Mouse (Mus musculus): ENCODE results near the gene Gpr107. TPM values are rescaled to one million over a fixed set of nuclear protein-coding genes. Genes with fewer than 3 reads are reported as not detected.
A peak's percentile ranks its signal among the peaks of the same experiment; 100 is the strongest.

The Gpr107 gene
- polyA plus RNA-seq, 1 experiment: 92.5 TPM

DNA sequence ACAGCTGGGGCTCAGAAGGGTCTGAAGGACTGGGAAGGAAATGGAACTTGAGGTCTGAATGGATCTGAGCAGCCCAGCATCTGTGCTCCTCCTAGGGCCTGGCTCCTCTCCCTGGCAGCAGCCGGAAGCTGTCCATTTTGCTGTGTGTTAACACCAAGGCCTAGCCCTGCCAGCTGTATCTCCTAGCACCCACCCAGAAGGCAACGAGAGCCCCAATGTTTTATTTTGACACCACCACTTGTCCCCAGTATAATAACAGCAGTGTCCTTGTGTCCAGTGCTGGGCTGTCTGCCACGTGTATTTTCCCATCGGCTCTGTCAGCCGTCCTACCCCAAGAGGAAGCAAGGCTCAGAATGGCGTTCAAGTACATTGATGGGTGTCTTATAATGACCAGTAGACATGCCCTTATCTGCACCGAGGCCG lies 110.9 kb downstream of the Gpr107 start:
- H3K4me1 ChIP-seq (ENCODE audit: control insufficient read depth, insufficient read depth, low read length): peaks cover 6% of the 10 kb centered on the region; the same call in 1 of the 2 replicates
- peak overlapping the region; percentile 22; the same call in 1 of the 2 replicates for H3K27ac ChIP-seq (ENCODE audit: insufficient read depth, low read length)
- no peak for TF ChIP-seq CTCF (IDR thresholded peaks at IDR 0.05; ENCODE audit: borderline replicate concordance, insufficient read depth, low read length)
- TF ChIP-seq POLR2A (IDR thresholded peaks at IDR 0.05; ENCODE audit: low read depth, low read length): no peak
- no peak overlapping the region for H3K4me3 ChIP-seq (ENCODE audit: insufficient read depth, low read length)

DNA sequence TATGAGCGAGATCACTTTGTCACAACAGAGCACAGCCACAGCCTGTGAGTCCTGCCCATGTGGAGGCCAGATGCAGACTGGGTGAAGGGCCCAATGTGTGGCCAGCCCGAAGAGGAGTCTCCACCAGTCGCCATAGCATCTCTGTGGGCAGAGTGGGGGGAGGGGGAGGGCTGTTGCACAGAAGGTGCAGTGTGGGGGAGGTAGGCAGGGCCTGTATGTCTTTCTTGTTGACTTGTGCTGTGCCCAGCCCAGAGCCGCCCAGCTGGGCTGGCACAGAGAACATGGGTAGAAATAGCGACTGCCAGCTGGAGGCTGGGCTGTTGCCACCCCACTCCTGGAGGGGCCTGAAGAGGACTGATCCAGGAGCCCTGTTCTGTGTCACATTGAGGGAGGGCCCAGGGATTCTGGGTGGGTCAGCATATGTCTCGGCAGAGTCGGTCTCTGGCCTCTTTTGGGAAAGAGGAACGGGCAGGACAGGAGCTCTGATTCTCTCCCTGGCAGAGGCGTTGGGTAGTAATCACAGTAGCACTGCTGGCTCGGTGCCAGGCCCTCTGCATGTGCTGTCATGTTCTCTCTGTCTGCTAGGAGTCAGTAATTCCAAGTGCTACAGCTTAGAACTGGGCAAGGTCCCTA lies 111.7 kb downstream of the Gpr107 start:
- Histone ChIP-seq H3K27ac (ENCODE audit: insufficient read depth, low read length) (peak overlapping the region; percentile 36; the same call in 1 of the 2 replicates), H3K4me1 (ENCODE audit: control insufficient read depth, insufficient read depth, low read length) (peaks cover 3% of the 10 kb centered on the region; the same call in 1 of the 2 replicates), H3K4me3 (ENCODE audit: insufficient read depth, low read length) (no peak overlapping the region)
- TF ChIP-seq CTCF (IDR thresholded peaks at IDR 0.05; ENCODE audit: borderline replicate concordance, insufficient read depth, low read length) (no peak), POLR2A (IDR thresholded peaks at IDR 0.05; ENCODE audit: low read depth, low read length) (no peak)

DNA sequence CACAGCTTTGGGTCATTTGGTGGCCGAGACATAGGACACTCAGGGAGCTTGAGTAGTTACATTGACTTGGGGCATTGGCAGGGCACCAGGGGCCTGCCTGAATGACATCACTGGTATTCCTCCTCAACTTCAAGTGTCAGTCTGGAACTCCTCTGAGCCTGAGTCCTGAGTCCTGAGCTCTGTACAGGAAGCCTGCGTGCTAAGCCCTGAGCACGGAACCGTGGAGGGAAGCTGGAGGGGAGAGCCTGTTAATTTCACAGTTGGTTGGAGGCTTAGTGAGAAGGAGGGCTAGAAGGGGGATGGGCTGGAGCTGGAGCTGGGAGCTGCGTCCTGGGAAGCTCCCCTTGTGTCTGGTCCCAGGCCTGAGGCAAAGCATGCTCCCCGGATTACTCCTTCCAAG lies 115.3 kb downstream of the Gpr107 start:
- no peak overlapping the region for H3K4me3 ChIP-seq (ENCODE audit: insufficient read depth, low read length)
- TF ChIP-seq CTCF (IDR thresholded peaks at IDR 0.05; ENCODE audit: borderline replicate concordance, insufficient read depth, low read length) (no peak), POLR2A (IDR thresholded peaks at IDR 0.05; ENCODE audit: low read depth, low read length) (no peak)
- H3K27ac ChIP-seq (ENCODE audit: insufficient read depth, low read length): no peak overlapping the region
- H3K4me1 ChIP-seq (ENCODE audit: control insufficient read depth, insufficient read depth, low read length): no peaks in the 10 kb centered on the region; the same call in 1 of the 2 replicates

Other genes starting within 250 kb of the Gpr107 start
- 37.2 and 41.3 TPM in 2 replicates for gene Ptges, start 222.5 kb upstream of the Gpr107 start, polyA plus RNA-seq (2011; ENCODE audit: insufficient read length, low read depth, missing spikeins)
- gene Tor1b, start 199.4 kb upstream of the Gpr107 start, polyA plus RNA-seq (2011; ENCODE audit: insufficient read length, low read depth, missing spikeins): 43.9 and 47.1 TPM in 2 replicates
- gene Tor1a, start 184.4 kb upstream of the Gpr107 start, polyA plus RNA-seq (2011; ENCODE audit: insufficient read length, low read depth, missing spikeins): 31.5 and 38.9 TPM in 2 replicates
- gene BC005624, start 170.1 kb upstream of the Gpr107 start, polyA plus RNA-seq (2011; ENCODE audit: insufficient read length, low read depth, missing spikeins): 31.6 and 33.6 TPM in 2 replicates
- 9.9 and 10.4 TPM in 2 replicates for gene Usp20, start 170.0 kb upstream of the Gpr107 start, polyA plus RNA-seq (2011; ENCODE audit: insufficient read length, low read depth, missing spikeins)
- gene Fnbp1, start 10.3 kb upstream of the Gpr107 start, polyA plus RNA-seq (2011; ENCODE audit: insufficient read length, low read depth, missing spikeins): 69.8 and 75.6 TPM in 2 replicates
- gene Ncs1, start 93.5 kb downstream of the Gpr107 start, polyA plus RNA-seq (2011; ENCODE audit: insufficient read length, low read depth, missing spikeins): 43.6 and 53.2 TPM in 2 replicates
- gene Hmcn2, start 162.1 kb downstream of the Gpr107 start, polyA plus RNA-seq (2011; ENCODE audit: insufficient read length, low read depth, missing spikeins): 0.49 and 2.0 TPM in 2 replicates